Mouse (Mus musculus) G1E (cell line): ENCODE results near the gene Ppp2r5e.

Experiments used
- CTCF ChIP-seq: IDR thresholded peaks from 2 replicates; pipeline ENCODE4 v1.5.1; 2012; ENCODE audit warnings: low read depth, low read length, inconsistent platforms, mixed read lengths
- GATA1 ChIP-seq: IDR thresholded peaks from 2 replicates; pipeline ENCODE4 v1.6.1; 2012; ENCODE audit warnings: borderline replicate concordance, low read length, inconsistent platforms, mixed read lengths
- GATA2 ChIP-seq: IDR thresholded peaks from 2 replicates; pipeline ENCODE4 v1.6.1; 2012; ENCODE audit warnings: low read depth, low read length, inconsistent platforms, borderline replicate concordance
- POLR2AphosphoS5 ChIP-seq: IDR thresholded peaks from 2 replicates; pipeline ENCODE4 v1.6.1; 2012; ENCODE audit warnings: low read depth, low read length, inconsistent platforms; ENCODE audit not compliant: insufficient replicate concordance
- TAL1 ChIP-seq: conservative IDR thresholded peaks from 2 replicates; pipeline ENCODE4 v1.6.1; 2012; ENCODE audit warnings: low read depth, low read length, inconsistent platforms, mixed read lengths

DNA sequence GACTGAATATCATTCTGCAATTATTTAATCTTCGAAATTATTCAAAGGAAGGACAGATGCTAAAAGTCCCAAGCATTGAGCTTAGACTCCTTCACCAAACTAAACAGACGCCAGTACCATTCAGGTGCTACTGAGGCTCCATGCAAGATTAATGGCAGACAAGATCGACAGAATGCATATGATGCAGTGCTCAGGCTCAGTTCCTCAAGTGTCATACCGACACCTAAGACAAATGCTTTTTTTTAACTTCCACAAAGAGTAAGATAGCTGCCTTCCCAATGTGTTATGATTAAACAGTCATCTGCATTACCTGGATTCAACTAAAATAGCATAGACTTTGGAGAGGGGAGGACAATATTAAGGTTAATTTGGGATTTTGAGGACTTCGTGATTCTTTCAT lies 1.6 kb downstream of the Ppp2r5e start:
- TF ChIP-seq CTCF (no peak), TAL1 (no peak), GATA1 (no peak), GATA2 (no peak), POLR2AphosphoS5 (no peak)
